Mouse (Mus musculus) brain, embryonic 18.5 days (tissue): ENCODE measurements around the gene Slc18b1.

Source experiments
- DNase-seq: peaks from one replicate; pipeline ENCODE4 v3.0.0-alpha.2; 2012; ENCODE audit warnings: low read depth, low spot score

Gene Slc18b1

GRCm38 (mm10) chr10:23806201-23806600 lies 9.4 kb downstream of the Slc18b1 start:
- DNase-seq = no peak

GRCm38 (mm10) chr10:23811635-23812437 lies 15.1 kb downstream of the Slc18b1 start:
- DNase-seq = no peak

- DNase-seq = no peak
Observed at GRCm38 (mm10) chr10:23812438-23812759, 15.6 kb downstream of the Slc18b1 start.

- DNase-seq = no peak
Observed at GRCm38 (mm10) chr10:23812852-23813766, 16.3 kb downstream of the Slc18b1 start.

- DNase-seq = peak; percentile 39
Observed at GRCm38 (mm10) chr10:23815168-23815567, 18.4 kb downstream of the Slc18b1 start.

GRCm38 (mm10) chr10:23816241-23816640 lies 19.5 kb downstream of the Slc18b1 start:
- DNase-seq = no peak

- DNase-seq = no peak
Observed at GRCm38 (mm10) chr10:23826516-23826915, 29.7 kb downstream of the Slc18b1 start.

GRCm38 (mm10) chr10:23836003-23836964 lies 39.5 kb downstream of the Slc18b1 start:
- DNase-seq = no peak

GRCm38 (mm10) chr10:23837115-23837514 lies 40.3 kb downstream of the Slc18b1 start:
- DNase-seq = no peak

- no peak for DNase-seq
Observed at GRCm38 (mm10) chr10:23838910-23839309, 42.1 kb downstream of the Slc18b1 start.

- DNase-seq = no peak
Observed at GRCm38 (mm10) chr10:23839368-23839767, 42.6 kb downstream of the Slc18b1 start.

GRCm38 (mm10) chr10:23840496-23840895 lies 43.7 kb downstream of the Slc18b1 start:
- DNase-seq = no peak

GRCm38 (mm10) chr10:23851228-23851912 lies 54.6 kb downstream of the Slc18b1 start, which contains the start of gene Vnn3:
TSS of gene Vnn3 (plus strand) at chr10:23851462.
- no peak for DNase-seq

- DNase-seq = no peak
Observed at GRCm38 (mm10) chr10:23852096-23852495, 55.3 kb downstream of the Slc18b1 start.

GRCm38 (mm10) chr10:23864362-23865312 lies 67.9 kb downstream of the Slc18b1 start:
- no peak for DNase-seq
